Mouse (Mus musculus): ENCODE data around the gene Fhit. TPM values are rescaled to one million over a fixed set of nuclear protein-coding genes. Genes with fewer than 3 reads are reported as not detected.

Gene Fhit
- polyA plus RNA-seq, 1 experiment from 2014 or later: 1.7 TPM

DNA sequence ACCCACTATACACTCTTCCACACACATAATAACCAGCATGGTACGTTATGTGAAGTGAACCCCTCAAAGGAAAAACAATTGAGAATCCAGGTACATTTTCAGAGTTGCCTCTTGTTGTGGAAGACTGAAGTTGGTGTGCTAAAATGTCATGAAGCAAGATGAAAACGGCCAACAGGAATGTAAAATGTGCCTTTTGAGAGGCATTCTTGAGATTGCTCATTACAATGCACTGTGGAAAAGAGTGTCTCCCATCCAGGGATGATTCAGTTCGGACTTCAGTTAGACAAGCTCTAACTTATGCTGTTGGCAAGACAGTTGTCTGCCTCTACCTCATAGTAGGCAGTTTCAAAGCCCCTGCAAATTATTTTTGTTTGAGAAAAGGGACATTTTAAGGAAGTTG is 676.0 kb downstream of the Fhit start:
- H3K27me3 ChIP-seq (ENCODE audit: control insufficient read depth, insufficient read depth, low read length): no peaks in the 10 kb centered on the region
- DNase-seq (ENCODE audit: low spot score): no peak
- ATAC-seq (ENCODE audit: insufficient number of reproducible peaks, low FRiP score, low TSS enrichment, low read depth): no peak
- H3K9me3 ChIP-seq (ENCODE audit: control insufficient read depth, low read length): no peaks in the 10 kb centered on the region
- no peak overlapping the region for H3K9ac ChIP-seq (ENCODE audit: low read length)
- H3K4me2 ChIP-seq (ENCODE audit: low read depth, severe bottlenecking): no peak overlapping the region
- H3K4me3 ChIP-seq (ENCODE audit: low read depth, low read length): no peak overlapping the region
- no peaks in the 10 kb centered on the region for H3K4me1 ChIP-seq (ENCODE audit: control insufficient read depth, insufficient read depth, low read length)
- WGBS: 80% methylated on average over 3 of the region's 3 CpGs
- H3K27ac ChIP-seq (replicated peaks; ENCODE audit: low read depth, low read length): no peak overlapping the region
- no peaks in the 10 kb centered on the region for H3K36me3 ChIP-seq (ENCODE audit: control insufficient read depth, insufficient read depth, low read length)

DNA sequence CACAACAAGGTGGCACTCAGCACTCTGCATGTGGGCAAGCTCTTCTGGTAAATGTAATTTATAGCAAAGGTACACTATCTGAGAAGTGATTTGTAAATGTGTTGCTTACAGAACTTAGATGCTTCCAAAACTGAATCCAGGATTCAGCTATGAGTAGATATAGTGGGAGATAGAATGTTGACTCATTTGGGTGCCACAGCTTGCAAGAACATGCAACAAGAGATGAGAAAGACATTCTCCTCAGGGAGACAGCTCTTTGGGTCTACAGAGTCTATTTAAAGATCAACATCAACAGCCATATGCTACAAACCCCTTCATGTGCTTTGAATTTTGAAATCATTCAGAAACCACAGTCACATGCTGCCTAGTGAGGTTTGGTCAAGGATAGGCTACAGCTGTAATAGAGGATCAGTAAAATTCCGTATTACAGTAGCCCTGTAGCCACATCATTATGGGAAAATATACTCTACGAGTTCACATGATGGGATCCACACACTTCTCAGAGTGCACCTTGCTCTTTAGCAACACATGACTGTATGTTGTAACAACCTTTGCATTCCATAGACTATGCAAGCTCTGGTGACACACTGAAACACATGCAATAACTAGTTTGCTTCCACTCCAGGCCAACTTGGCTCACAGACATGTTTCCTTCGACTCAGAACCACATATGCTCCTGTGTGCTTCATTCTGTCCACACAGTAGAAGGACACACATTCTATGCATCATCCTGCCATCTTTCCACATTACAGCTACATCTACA is 678.8 kb downstream of the Fhit start:
- Histone ChIP-seq H3K27ac (replicated peaks; ENCODE audit: low read depth, low read length) (no peak overlapping the region), H3K36me3 (ENCODE audit: control insufficient read depth, insufficient read depth, low read length) (no peaks in the 10 kb centered on the region), H3K9ac (ENCODE audit: low read length) (no peak overlapping the region), H3K9me3 (ENCODE audit: control insufficient read depth, low read length) (no peaks in the 10 kb centered on the region), H3K4me1 (ENCODE audit: control insufficient read depth, insufficient read depth, low read length) (no peaks in the 10 kb centered on the region), H3K4me2 (ENCODE audit: low read depth, severe bottlenecking) (no peak overlapping the region), H3K27me3 (ENCODE audit: control insufficient read depth, insufficient read depth, low read length) (no peaks in the 10 kb centered on the region), H3K4me3 (ENCODE audit: low read depth, low read length) (no peak overlapping the region)
- no peak for DNase-seq (ENCODE audit: low spot score)
- ATAC-seq (ENCODE audit: insufficient number of reproducible peaks, low FRiP score, low TSS enrichment, low read depth): no peak
- 87% methylated on average over 3 of the region's 3 CpGs for WGBS

DNA sequence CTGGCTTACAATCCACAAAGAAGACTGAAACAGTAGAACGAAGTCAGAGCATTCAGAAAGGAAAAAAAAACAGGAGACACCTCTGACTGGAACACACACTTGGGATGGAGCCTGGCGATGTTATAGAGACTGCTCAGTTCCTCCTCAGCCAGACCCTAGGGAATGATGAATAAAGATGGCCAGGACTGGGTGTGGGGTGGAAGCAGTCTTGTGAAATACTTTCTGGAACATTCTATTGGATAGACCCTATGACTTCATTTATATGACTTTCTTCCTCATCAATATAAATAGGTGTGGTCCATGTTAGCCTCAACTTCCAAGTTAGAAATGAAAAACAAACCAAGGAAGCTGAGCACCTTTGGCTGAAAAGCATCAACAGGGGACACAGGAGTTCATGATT is 680.5 kb downstream of the Fhit start:
- 90% methylated on average over 2 of the region's 2 CpGs for WGBS
- no peak overlapping the region for H3K4me2 ChIP-seq (ENCODE audit: low read depth, severe bottlenecking)
- no peaks in the 10 kb centered on the region for H3K4me1 ChIP-seq (ENCODE audit: control insufficient read depth, insufficient read depth, low read length)
- DNase-seq (ENCODE audit: low spot score) (no peak), ATAC-seq (ENCODE audit: insufficient number of reproducible peaks, low FRiP score, low TSS enrichment, low read depth) (no peak)
- H3K4me3 ChIP-seq (ENCODE audit: low read depth, low read length): no peak overlapping the region
- H3K36me3 ChIP-seq (ENCODE audit: control insufficient read depth, insufficient read depth, low read length): no peaks in the 10 kb centered on the region
- H3K27ac ChIP-seq (replicated peaks; ENCODE audit: low read depth, low read length): no peak overlapping the region
- no peaks in the 10 kb centered on the region for H3K27me3 ChIP-seq (ENCODE audit: control insufficient read depth, insufficient read depth, low read length)
- H3K9ac ChIP-seq (ENCODE audit: low read length): no peak overlapping the region
- H3K9me3 ChIP-seq (ENCODE audit: control insufficient read depth, low read length): no peaks in the 10 kb centered on the region

DNA sequence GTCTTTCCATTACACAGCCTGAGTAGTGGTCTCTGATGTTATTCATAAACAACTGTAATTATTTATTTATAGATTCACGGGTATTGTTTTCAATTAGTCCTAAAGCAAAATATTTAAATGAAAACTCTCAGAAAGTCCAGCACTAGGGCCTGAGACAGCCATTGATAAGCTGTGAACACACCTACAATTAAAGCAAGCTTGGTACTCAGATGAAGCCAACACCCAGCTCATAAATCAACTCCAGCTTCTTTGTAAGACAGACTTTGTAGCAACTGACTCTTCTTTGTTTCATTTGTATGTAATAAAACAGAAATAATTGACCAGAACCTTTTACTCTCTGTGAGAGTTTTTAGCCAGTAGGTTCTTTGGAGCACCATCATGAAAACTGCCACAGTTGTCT is 681.2 kb downstream of the Fhit start:
- Histone ChIP-seq H3K4me3 (ENCODE audit: low read depth, low read length) (no peak overlapping the region), H3K36me3 (ENCODE audit: control insufficient read depth, insufficient read depth, low read length) (no peaks in the 10 kb centered on the region), H3K9ac (ENCODE audit: low read length) (no peak overlapping the region), H3K27me3 (ENCODE audit: control insufficient read depth, insufficient read depth, low read length) (no peaks in the 10 kb centered on the region), H3K4me1 (ENCODE audit: control insufficient read depth, insufficient read depth, low read length) (no peaks in the 10 kb centered on the region), H3K27ac (replicated peaks; ENCODE audit: low read depth, low read length) (no peak overlapping the region), H3K9me3 (ENCODE audit: control insufficient read depth, low read length) (no peaks in the 10 kb centered on the region), H3K4me2 (ENCODE audit: low read depth, severe bottlenecking) (no peak overlapping the region)
- 77% methylated on average over 1 of the region's 1 CpGs for WGBS
- ATAC-seq (ENCODE audit: insufficient number of reproducible peaks, low FRiP score, low TSS enrichment, low read depth) (no peak), DNase-seq (ENCODE audit: low spot score) (no peak)

DNA sequence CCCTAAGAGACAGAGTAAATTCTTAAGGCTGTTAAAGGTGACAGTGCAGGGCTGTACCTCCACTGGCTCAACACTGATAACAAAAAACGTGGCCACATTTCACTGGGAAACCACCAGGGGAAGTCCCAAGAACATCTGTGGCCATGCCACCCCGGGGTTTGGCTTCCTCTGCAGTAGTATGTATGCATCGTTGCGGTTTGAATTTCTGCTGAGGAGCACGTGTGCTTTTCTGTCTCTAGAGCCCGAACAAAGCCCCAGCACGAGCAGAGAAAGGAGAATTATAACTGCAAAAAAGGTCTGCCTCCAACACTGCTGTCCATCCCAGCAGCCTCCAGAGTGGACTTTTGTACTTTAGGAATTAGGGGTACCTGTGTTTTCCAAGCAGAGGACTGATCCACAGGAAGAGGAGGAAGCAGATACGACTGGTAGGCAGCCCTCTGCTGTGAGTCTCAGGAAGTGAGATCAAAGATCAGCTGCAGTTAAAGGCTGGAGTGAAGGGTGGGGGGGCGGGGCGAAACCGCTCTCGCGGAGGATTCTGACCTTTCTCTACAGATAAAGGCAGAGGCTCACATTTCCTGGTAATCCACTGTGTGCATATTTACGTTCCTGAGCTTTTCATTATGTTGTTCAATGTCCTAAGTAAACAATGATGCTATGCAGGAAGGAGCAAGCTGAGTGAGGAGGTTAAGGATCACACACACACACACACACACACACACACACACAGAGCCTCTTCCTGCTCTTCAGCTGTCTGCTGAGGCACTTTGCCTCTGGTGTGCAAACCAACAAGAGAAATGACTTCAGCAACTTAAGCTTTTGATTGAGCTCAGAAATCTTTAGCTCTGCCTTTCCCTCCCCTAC is 708.6 kb downstream of the Fhit start:
- WGBS: 16% methylated on average over 14 of the region's 14 CpGs
- Histone ChIP-seq H3K9ac (ENCODE audit: low read length) (no peak overlapping the region), H3K27ac (replicated peaks; ENCODE audit: low read depth, low read length) (no peak overlapping the region)

DNA sequence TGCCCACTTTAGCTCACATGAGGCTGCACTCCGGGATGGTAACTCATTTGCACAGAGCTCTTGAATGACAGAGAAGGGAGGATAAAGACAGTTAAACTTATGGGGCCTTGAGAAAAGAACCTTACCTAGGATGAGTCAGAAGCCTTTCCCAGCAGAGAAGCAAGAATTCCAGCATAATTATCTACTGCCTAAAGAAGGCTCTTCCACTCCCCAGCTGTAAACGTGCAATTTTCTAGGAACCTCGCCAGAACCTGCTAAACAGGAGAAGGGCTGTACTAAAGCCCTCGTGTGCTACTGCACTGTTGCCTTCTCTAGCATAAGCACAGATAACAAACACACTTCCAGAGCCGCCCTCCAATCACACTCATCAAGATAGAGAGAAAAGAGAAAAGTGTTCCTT is 709.6 kb downstream of the Fhit start:
- no peak overlapping the region for H3K4me3 ChIP-seq (ENCODE audit: low read depth, low read length)
- DNase-seq (ENCODE audit: low spot score) (no peak), ATAC-seq (ENCODE audit: insufficient number of reproducible peaks, low FRiP score, low TSS enrichment, low read depth) (no peak)
- no peak overlapping the region for H3K27ac ChIP-seq (replicated peaks; ENCODE audit: low read depth, low read length)
- no peaks in the 10 kb centered on the region for H3K9me3 ChIP-seq (ENCODE audit: control insufficient read depth, low read length)
- no peaks in the 10 kb centered on the region for H3K27me3 ChIP-seq (ENCODE audit: control insufficient read depth, insufficient read depth, low read length)
- no peak overlapping the region for H3K9ac ChIP-seq (ENCODE audit: low read length)
- no peak overlapping the region for H3K4me2 ChIP-seq (ENCODE audit: low read depth, severe bottlenecking)
- no peaks in the 10 kb centered on the region for H3K36me3 ChIP-seq (ENCODE audit: control insufficient read depth, insufficient read depth, low read length)
- 78% methylated on average over 5 of the region's 5 CpGs for WGBS
- 0 out of 2 replicates have a peak, but pooled peaks cover 4% of the 10 kb centered on the region for H3K4me1 ChIP-seq (ENCODE audit: control insufficient read depth, insufficient read depth, low read length)

More for the DNA sequence above, 708.6 kb downstream of the Fhit start:
- ATAC-seq (ENCODE audit: insufficient number of reproducible peaks, low FRiP score, low TSS enrichment, low read depth) (peak; percentile 39; the same call in 1 of the 2 replicates), DNase-seq (ENCODE audit: low spot score) (peak; percentile 48)
- 0 out of 2 replicates have a peak, but pooled peaks cover 4% of the 10 kb centered on the region for H3K4me1 ChIP-seq (ENCODE audit: control insufficient read depth, insufficient read depth, low read length)
- peak overlapping the region; percentile 32 for H3K4me2 ChIP-seq (ENCODE audit: low read depth, severe bottlenecking)
- H3K27me3 ChIP-seq (ENCODE audit: control insufficient read depth, insufficient read depth, low read length): no peaks in the 10 kb centered on the region
- no peaks in the 10 kb centered on the region for H3K36me3 ChIP-seq (ENCODE audit: control insufficient read depth, insufficient read depth, low read length)
- no peaks in the 10 kb centered on the region for H3K9me3 ChIP-seq (ENCODE audit: control insufficient read depth, low read length)
- peak overlapping the region; percentile 12; the same call in 1 of the 2 replicates for H3K4me3 ChIP-seq (ENCODE audit: low read depth, low read length)

DNA sequence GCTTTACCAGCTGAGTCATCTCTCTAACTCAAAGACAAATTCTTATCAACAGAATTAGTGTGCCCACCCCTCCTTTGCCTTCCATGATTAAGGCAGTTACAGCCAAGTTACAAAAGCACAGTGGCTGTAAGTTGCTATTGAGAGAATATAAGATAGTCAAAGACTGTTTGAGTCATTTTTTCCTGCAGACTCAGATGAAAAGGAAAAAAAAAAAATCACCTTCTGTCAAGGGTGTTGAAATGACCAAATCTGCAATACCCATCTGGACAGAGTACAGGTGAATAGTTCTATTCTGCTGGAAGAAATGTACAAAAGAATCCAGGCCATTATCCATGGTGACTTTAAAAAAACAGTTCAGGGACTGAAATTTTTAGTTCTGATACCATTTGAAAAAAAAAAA is 716.5 kb downstream of the Fhit start:
- no peaks in the 10 kb centered on the region for H3K4me1 ChIP-seq (ENCODE audit: control insufficient read depth, insufficient read depth, low read length)
- no peaks in the 10 kb centered on the region for H3K27me3 ChIP-seq (ENCODE audit: control insufficient read depth, insufficient read depth, low read length)
- H3K4me3 ChIP-seq (ENCODE audit: low read depth, low read length): no peak overlapping the region
- H3K9me3 ChIP-seq (ENCODE audit: control insufficient read depth, low read length): no peaks in the 10 kb centered on the region
- no peak for ATAC-seq (ENCODE audit: insufficient number of reproducible peaks, low FRiP score, low TSS enrichment, low read depth)
- DNase-seq (ENCODE audit: low spot score): no peak
- no peaks in the 10 kb centered on the region for H3K36me3 ChIP-seq (ENCODE audit: control insufficient read depth, insufficient read depth, low read length)
- H3K9ac ChIP-seq (ENCODE audit: low read length): no peak overlapping the region
- H3K4me2 ChIP-seq (ENCODE audit: low read depth, severe bottlenecking): no peak overlapping the region
- H3K27ac ChIP-seq (replicated peaks; ENCODE audit: low read depth, low read length): no peak overlapping the region

DNA sequence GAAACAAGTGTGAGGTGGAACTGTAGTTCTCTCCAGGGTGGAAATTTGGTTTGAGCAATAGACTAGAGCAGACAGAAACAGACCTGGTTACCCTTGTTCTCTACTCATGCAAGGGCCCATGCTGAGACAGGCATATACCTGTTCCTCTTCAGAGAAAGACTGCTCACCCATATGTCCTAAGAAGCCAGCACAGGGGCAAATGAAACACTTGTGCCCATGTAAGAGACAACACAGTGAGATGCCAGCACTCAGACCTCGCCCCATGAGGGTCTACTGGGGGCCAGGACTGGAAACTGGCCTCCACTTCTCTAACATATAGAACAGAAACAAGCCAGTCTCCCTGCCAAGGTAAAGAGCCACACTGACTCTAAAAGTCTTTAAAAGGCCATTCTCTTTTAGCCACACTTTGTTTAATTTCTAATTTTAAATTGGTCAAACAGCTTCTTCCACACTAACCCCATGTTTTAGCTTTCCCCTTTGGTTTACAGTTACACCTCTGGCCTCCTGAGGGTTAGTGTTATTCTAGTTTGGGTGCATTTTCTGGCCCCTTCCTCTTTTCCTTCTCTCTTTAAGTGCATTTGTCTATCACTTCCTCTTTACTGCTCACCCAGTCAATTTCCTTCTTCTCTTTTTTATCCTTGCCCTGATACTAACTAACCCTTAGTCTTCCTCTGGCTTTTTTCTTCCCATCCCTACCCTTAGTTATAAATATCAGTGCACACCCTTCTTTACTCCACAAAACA is 722.7 kb downstream of the Fhit start:
- Histone ChIP-seq H3K4me2 (ENCODE audit: low read depth, severe bottlenecking) (no peak overlapping the region), H3K4me1 (ENCODE audit: control insufficient read depth, insufficient read depth, low read length) (no peaks in the 10 kb centered on the region), H3K9me3 (ENCODE audit: control insufficient read depth, low read length) (no peaks in the 10 kb centered on the region), H3K27ac (replicated peaks; ENCODE audit: low read depth, low read length) (no peak overlapping the region), H3K4me3 (ENCODE audit: low read depth, low read length) (no peak overlapping the region), H3K9ac (ENCODE audit: low read length) (no peak overlapping the region), H3K36me3 (ENCODE audit: control insufficient read depth, insufficient read depth, low read length) (no peaks in the 10 kb centered on the region), H3K27me3 (ENCODE audit: control insufficient read depth, insufficient read depth, low read length) (no peaks in the 10 kb centered on the region)
- ATAC-seq (ENCODE audit: insufficient number of reproducible peaks, low FRiP score, low TSS enrichment, low read depth) (no peak), DNase-seq (ENCODE audit: low spot score) (no peak)
- WGBS: 86% methylated on average over 1 of the region's 1 CpGs

Measured in limb, embryonic 11.5 days (tissue).